In the genomic region with DNA sequence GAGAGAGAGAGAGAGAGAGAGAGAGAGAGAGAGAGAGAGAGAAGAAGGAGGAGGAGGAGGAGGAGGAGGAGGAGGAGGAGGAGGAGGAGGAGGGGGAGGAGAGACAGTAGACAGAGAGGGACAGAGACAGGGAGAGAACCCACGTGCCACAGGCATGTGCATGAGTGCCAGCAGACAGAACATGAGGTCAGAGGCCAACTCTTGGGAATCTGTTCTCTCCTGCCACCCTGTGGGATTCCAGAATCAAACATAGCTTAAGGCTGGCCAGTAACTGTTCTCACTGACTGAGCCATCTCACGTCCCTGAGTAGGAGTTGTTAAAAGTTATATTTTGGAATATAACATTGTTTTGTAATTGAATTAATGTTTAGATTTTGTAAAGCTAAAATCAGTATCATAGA, we compare ENCODE assay signal across 9 mouse cellular contexts. TPM values are rescaled to one million over a fixed set of nuclear protein-coding genes. Genes with fewer than 3 reads are reported as not detected.
A peak's percentile ranks its signal among the peaks of the same experiment; 100 is the strongest.
DNase-seq lines count a peak whose midpoint lies in the region; ATAC-seq lines count a peak whose summit lies in the region.
"Had no signal": no experiment of that assay in that cellular context is flagged by ENCODE, and none has a peak within 500 bp of the region (broad histone marks: within the 10 kb centered on the region; RNA-seq: fewer than 3 reads in every experiment).

No protein-coding gene starts in this region.

- H3K36me3 ChIP-seq in hindbrain, embryonic 16.5 days (ENCODE audit: control insufficient read depth, insufficient read depth, low read length), result no peaks in the 10 kb centered on the region
- no peaks in the 10 kb centered on the region for H3K36me3 ChIP-seq in hindbrain, embryonic 13.5 days
- no peaks in the 10 kb centered on the region for H3K36me3 ChIP-seq in heart, embryonic 14.5 days (ENCODE audit: control insufficient read depth, insufficient read depth, low read length)
- H3K36me3 ChIP-seq in forebrain, embryonic 15.5 days, result no peaks in the 10 kb centered on the region
- H3K36me3 ChIP-seq: heart, embryonic 13.5 days had no signal

- DNase-seq in adrenal gland, postnatal 10 days, result peak; percentile 73
- DNase-seq in kidney, postnatal 4 days, result peak; percentile 34 to 57
- DNase-seq in right cerebral cortex, postnatal 25 days, result no peak
- DNase-seq in left cerebral cortex, postnatal 25 days (ENCODE audit: low spot score in 2 of 2), result no peak

- intact Hi-C loops in left cerebral cortex, postnatal 25 days (cut with DNase I), result no loop called here

- no peak overlapping the region for H3K4me2 ChIP-seq in hindbrain, embryonic 16.5 days (ENCODE audit: low read length)
- no peak overlapping the region for H3K4me2 ChIP-seq in hindbrain, embryonic 13.5 days
- no peak overlapping the region for H3K4me2 ChIP-seq in heart, embryonic 14.5 days (ENCODE audit: low read length)
- H3K4me2 ChIP-seq in forebrain, embryonic 15.5 days (replicated peaks), result no peak overlapping the region
- H3K4me2 ChIP-seq: heart, embryonic 13.5 days had no signal

- no peaks in the 10 kb centered on the region for H3K9me3 ChIP-seq in hindbrain, embryonic 16.5 days (ENCODE audit: control insufficient read depth, low read length)
- no peaks in the 10 kb centered on the region for H3K9me3 ChIP-seq in hindbrain, embryonic 13.5 days
- no peaks in the 10 kb centered on the region for H3K9me3 ChIP-seq in heart, embryonic 14.5 days (ENCODE audit: control insufficient read depth, low read length)
- H3K9me3 ChIP-seq in forebrain, embryonic 15.5 days, result no peaks in the 10 kb centered on the region

- no peak overlapping the region for H3K4me3 ChIP-seq in hindbrain, embryonic 16.5 days (ENCODE audit: low read length)
- no peak overlapping the region for H3K4me3 ChIP-seq in hindbrain, embryonic 13.5 days
- no peak overlapping the region for H3K4me3 ChIP-seq in heart, embryonic 14.5 days (ENCODE audit: control insufficient read depth in 1 of 2, insufficient read depth in 1 of 2, low read depth in 1 of 2, low read length in 2 of 2)
- H3K4me3 ChIP-seq in forebrain, embryonic 15.5 days, result no peak overlapping the region
- H3K4me3 ChIP-seq: heart, embryonic 13.5 days had no signal

- 0 out of 2 replicates have a peak, but pooled peaks have one; percentile 42 for ATAC-seq in hindbrain, embryonic 16.5 days
- ATAC-seq in hindbrain, embryonic 13.5 days (ENCODE audit: low FRiP score), result no peak
- peak; percentile 72 for ATAC-seq in heart, embryonic 14.5 days (ENCODE audit: insufficient number of reproducible peaks, insufficient read depth, low FRiP score, low read depth)
- no peak for ATAC-seq in forebrain, embryonic 15.5 days (replicated peaks)

- no peak overlapping the region for H3K27ac ChIP-seq in hindbrain, embryonic 16.5 days (ENCODE audit: low read depth, low read length)
- no peak overlapping the region for H3K27ac ChIP-seq in hindbrain, embryonic 13.5 days
- H3K27ac ChIP-seq in heart, embryonic 14.5 days (replicated peaks in 1 of 2; ENCODE audit: control insufficient read depth in 1 of 2, insufficient read depth in 1 of 2, low read depth in 2 of 2, low read length in 2 of 2), result no peak overlapping the region
- no peak overlapping the region for H3K27ac ChIP-seq in forebrain, embryonic 15.5 days (replicated peaks)
- H3K27ac ChIP-seq: heart, embryonic 13.5 days had no signal

- no peak overlapping the region for H3K9ac ChIP-seq in hindbrain, embryonic 16.5 days (ENCODE audit: low read depth, low read length)
- H3K9ac ChIP-seq in hindbrain, embryonic 13.5 days, result no peak overlapping the region
- no peak overlapping the region for H3K9ac ChIP-seq in heart, embryonic 14.5 days (ENCODE audit: low read length)
- no peak overlapping the region for H3K9ac ChIP-seq in forebrain, embryonic 15.5 days (replicated peaks)
- H3K9ac ChIP-seq: heart, embryonic 13.5 days had no signal

- H3K4me1 ChIP-seq in hindbrain, embryonic 16.5 days (ENCODE audit: control insufficient read depth, insufficient read depth, low read depth, low read length), result no peaks in the 10 kb centered on the region; the same call in 1 of the 2 replicates
- peaks cover 5% of the 10 kb centered on the region; the same call in 1 of the 2 replicates for H3K4me1 ChIP-seq in hindbrain, embryonic 13.5 days (replicated peaks)
- peaks cover 4 to 5% of the 10 kb centered on the region in 2 experiments; a peak in 2 of 4 replicates for H3K4me1 ChIP-seq in heart, embryonic 14.5 days (ENCODE audit: control insufficient read depth in 2 of 2, insufficient read depth in 2 of 2, low read length in 2 of 2)
- no peaks in the 10 kb centered on the region for H3K4me1 ChIP-seq in forebrain, embryonic 15.5 days

- no peaks in the 10 kb centered on the region for H3K27me3 ChIP-seq in hindbrain, embryonic 16.5 days (replicated peaks; ENCODE audit: control insufficient read depth, insufficient read depth, low read length)
- no peaks in the 10 kb centered on the region for H3K27me3 ChIP-seq in hindbrain, embryonic 13.5 days
- H3K27me3 ChIP-seq in heart, embryonic 14.5 days (ENCODE audit: control insufficient read depth, insufficient read depth, low read length), result no peaks in the 10 kb centered on the region
- H3K27me3 ChIP-seq in forebrain, embryonic 15.5 days, result no peaks in the 10 kb centered on the region
- H3K27me3 ChIP-seq: heart, embryonic 13.5 days had no signal

- WGBS in hindbrain, embryonic 16.5 days, result 24% methylated on average over 2 of the region's 2 CpGs
- WGBS in hindbrain, embryonic 13.5 days, result 22% methylated on average over 2 of the region's 2 CpGs
- 33% methylated on average over 2 of the region's 2 CpGs for WGBS in heart, embryonic 14.5 days
- WGBS in forebrain, embryonic 15.5 days, result 47% methylated on average over 2 of the region's 2 CpGs

RNA-seq across cellular contexts. Expression of gene Gbe1, which starts 39.3 kb away (rescaled TPM):
- polyA plus RNA-seq in hindbrain, embryonic 16.5 days (2015; fragmentation: Nextera tagmentation; extraction: Ambion mirVana), result 18.0 and 18.6 TPM in 2 replicates
- 11.2 and 13.7 TPM in 2 replicates for polyA plus RNA-seq in hindbrain, embryonic 13.5 days (2015; fragmentation: Nextera tagmentation; extraction: Ambion mirVana)
- total RNA-seq in adrenal gland, postnatal 10 days (2021), result 10 to 100 TPM; 54.6 to 58.0 TPM
- 66.0 and 68.8 TPM in 2 replicates for polyA plus RNA-seq in heart, embryonic 14.5 days (2014; fragmentation: Nextera tagmentation; extraction: Ambion mirVana)
- 10 to 100 TPM; 10.5 to 12.2 TPM for total RNA-seq in left cerebral cortex, postnatal 25 days (2021)
- polyA plus RNA-seq in forebrain, embryonic 15.5 days (2015; fragmentation: Nextera tagmentation; extraction: Ambion mirVana), result 10.6 and 13.4 TPM in 2 replicates

Comparison
In these comparisons a context has a peak if more than half of its experiments do, and no peak if none do; other contexts are left out.
1. ATAC-seq: peak in hindbrain, embryonic 16.5 days (single experiment) and heart, embryonic 14.5 days (single experiment); none in hindbrain, embryonic 13.5 days (single experiment) and forebrain, embryonic 15.5 days (single experiment).
2. DNase-seq: peak in adrenal gland, postnatal 10 days (single experiment) and kidney, postnatal 4 days (2 of 2); none in right cerebral cortex, postnatal 25 days (single experiment) and left cerebral cortex, postnatal 25 days (0 of 2).